Mouse (Mus musculus) cerebellum, adult 2 months (tissue): ENCODE measurements around the gene Psmb11.

ENCODE experiments used
- CTCF ChIP-seq: fragments of 200-500 bp; IDR thresholded peaks from 2 replicates; pipeline ENCODE4 v1.5.1; 2011; ENCODE audit warnings: low read depth, mild to moderate bottlenecking, control low read depth, low read length, moderate library complexity, borderline replicate concordance; ENCODE audit not compliant: insufficient read depth
- POLR2A ChIP-seq: fragments of 200-500 bp; IDR thresholded peaks from 2 replicates; pipeline ENCODE4 v1.6.1; 2011; ENCODE audit warnings: low read length, control low read depth, borderline replicate concordance; ENCODE audit not compliant: insufficient read depth

DNA sequence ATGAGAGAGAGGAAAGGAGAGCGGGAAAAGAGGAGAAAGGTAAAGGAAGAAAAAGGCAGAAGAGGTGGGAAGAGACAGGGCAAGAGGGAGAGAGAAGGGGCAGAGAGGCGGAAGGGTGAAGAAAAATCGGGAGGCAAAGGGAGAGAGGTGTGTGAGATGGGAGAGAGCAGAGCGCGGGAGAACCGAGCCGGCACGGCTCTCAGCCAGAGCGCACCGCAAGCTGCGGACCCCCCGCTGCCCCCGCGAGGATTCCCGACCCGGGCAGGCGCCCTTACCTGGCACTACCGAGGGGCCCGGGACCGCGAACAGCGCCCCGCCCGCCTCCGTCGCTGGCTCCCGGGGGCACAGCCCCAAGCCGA lies 19.7 kb downstream of the Psmb11 start, which contains the start of gene Gm17606:
- TF ChIP-seq POLR2A (no peak), CTCF (no peak)
